22 mouse cellular contexts compared by ENCODE assay signal in genomic region chr3:108180514-108180913, GRCm38 (mm10). TPM values are rescaled to one million over a fixed set of nuclear protein-coding genes. Genes with fewer than 3 reads are reported as not detected.
DNase-seq lines count a peak whose midpoint lies in the region; ATAC-seq lines count a peak whose summit lies in the region.
"Had no signal": no experiment of that assay in that cellular context is flagged by ENCODE, and none has a peak within 500 bp of the region (broad histone marks: within the 10 kb centered on the region; RNA-seq: fewer than 3 reads in every experiment).

No protein-coding gene starts in this region.

- no peak overlapping the region for H3K4me3 ChIP-seq in forebrain, embryonic 11.5 days (ENCODE audit: low read depth, low read length)
- no peak overlapping the region for H3K4me3 ChIP-seq in forebrain, embryonic 15.5 days
- H3K4me3 ChIP-seq in intestine, embryonic 14.5 days (ENCODE audit: low read depth, low read length) = no peak overlapping the region
- no peak overlapping the region for H3K4me3 ChIP-seq in intestine, embryonic 16.5 days (ENCODE audit: low read length)
- H3K4me3 ChIP-seq in midbrain, embryonic 11.5 days (ENCODE audit: low read depth, low read length) = no peak overlapping the region
- H3K4me3 ChIP-seq in midbrain, embryonic 14.5 days (replicated peaks; ENCODE audit: low read depth, low read length) = no peak overlapping the region

- H3K27me3 ChIP-seq in forebrain, embryonic 11.5 days (ENCODE audit: control insufficient read depth, insufficient read depth, low read length) = 0 out of 2 replicates have a peak, but pooled peaks cover 3% of the 10 kb centered on the region
- no peaks in the 10 kb centered on the region for H3K27me3 ChIP-seq in forebrain, embryonic 15.5 days
- H3K27me3 ChIP-seq in intestine, embryonic 14.5 days (replicated peaks; ENCODE audit: control insufficient read depth, insufficient read depth, low read length) = 0 out of 2 replicates have a peak, but pooled peaks cover 4% of the 10 kb centered on the region
- H3K27me3 ChIP-seq in intestine, embryonic 16.5 days (replicated peaks; ENCODE audit: control insufficient read depth, insufficient read depth, low read length) = no peaks in the 10 kb centered on the region
- peaks cover 3% of the 10 kb centered on the region; the same call in 1 of the 2 replicates for H3K27me3 ChIP-seq in midbrain, embryonic 11.5 days (ENCODE audit: control insufficient read depth, insufficient read depth, low read length)
- no peaks in the 10 kb centered on the region for H3K27me3 ChIP-seq in midbrain, embryonic 14.5 days (ENCODE audit: control insufficient read depth, insufficient read depth, low read length)

- DNase-seq in forebrain, embryonic 11.5 days (ENCODE audit: low spot score) = peak; percentile 23
- peak; percentile 9 for DNase-seq in intestine, embryonic 14.5 days (ENCODE audit: low spot score)
- peak; percentile 77 for DNase-seq in midbrain, embryonic 11.5 days (ENCODE audit: low spot score, missing footprints)
- no peak for DNase-seq in midbrain, embryonic 14.5 days
- DNase-seq in Muller cell, postnatal 12 days (ENCODE audit: inconsistent ontology term) = peak; percentile 62
- no peak for DNase-seq in right cerebral cortex, postnatal 10 days (ENCODE audit: low spot score in 2 of 2)
- DNase-seq: adrenal gland, adult 2 months; adrenal gland, adult 8-10 months; adrenal gland, postnatal 10 days; adrenal gland, postnatal 14 days; adrenal gland, postnatal 25 days; adrenal gland, postnatal 36 days; B cell, adult 2 months; cerebellum, adult 11 months; cerebellum, adult 11-12 months; cerebellum, adult 18-20 months had no signal

- H3K27ac ChIP-seq in forebrain, embryonic 11.5 days (ENCODE audit: low read depth, low read length) = no peak overlapping the region
- H3K27ac ChIP-seq in forebrain, embryonic 15.5 days (replicated peaks) = no peak overlapping the region
- H3K27ac ChIP-seq in intestine, embryonic 14.5 days (ENCODE audit: low read depth) = no peak overlapping the region
- H3K27ac ChIP-seq in intestine, embryonic 16.5 days (ENCODE audit: low read length) = no peak overlapping the region
- no peak overlapping the region for H3K27ac ChIP-seq in midbrain, embryonic 11.5 days (ENCODE audit: low read depth, low read length)
- no peak overlapping the region for H3K27ac ChIP-seq in midbrain, embryonic 14.5 days (replicated peaks; ENCODE audit: low read depth, low read length)

- H3K36me3 ChIP-seq in forebrain, embryonic 11.5 days (ENCODE audit: control insufficient read depth, insufficient read depth, low read length) = no peaks in the 10 kb centered on the region
- no peaks in the 10 kb centered on the region for H3K36me3 ChIP-seq in forebrain, embryonic 15.5 days
- no peaks in the 10 kb centered on the region for H3K36me3 ChIP-seq in intestine, embryonic 14.5 days (ENCODE audit: control insufficient read depth, insufficient read depth, low read length)
- H3K36me3 ChIP-seq in intestine, embryonic 16.5 days (ENCODE audit: control insufficient read depth, insufficient read depth, low read length) = no peaks in the 10 kb centered on the region
- H3K36me3 ChIP-seq in midbrain, embryonic 11.5 days (ENCODE audit: control insufficient read depth, insufficient read depth, low read length) = no peaks in the 10 kb centered on the region
- H3K36me3 ChIP-seq in midbrain, embryonic 14.5 days (ENCODE audit: control insufficient read depth, insufficient read depth, low read length) = no peaks in the 10 kb centered on the region
- H3K36me3 ChIP-seq: G1E had no signal

- ATAC-seq in forebrain, embryonic 11.5 days (replicated peaks; ENCODE audit: low FRiP score) = no peak
- no peak for ATAC-seq in forebrain, embryonic 15.5 days (replicated peaks)
- ATAC-seq in intestine, embryonic 14.5 days (replicated peaks; ENCODE audit: low FRiP score, low TSS enrichment, low read depth) = no peak
- ATAC-seq in intestine, embryonic 16.5 days = no peak
- ATAC-seq in midbrain, embryonic 11.5 days (ENCODE audit: low FRiP score) = no peak
- ATAC-seq in midbrain, embryonic 14.5 days (ENCODE audit: low FRiP score, low TSS enrichment) = no peak
- ATAC-seq: activated CD4-positive, CD25-positive, alpha-beta regulatory T cell, adult 4 months; CD4-positive, CD25-positive, alpha-beta regulatory T cell, adult 4 months; Patski had no signal

- H3K4me1 ChIP-seq in forebrain, embryonic 11.5 days (replicated peaks; ENCODE audit: control insufficient read depth, insufficient read depth, low read length) = 0 out of 2 replicates have a peak, but pooled peaks cover 3% of the 10 kb centered on the region
- H3K4me1 ChIP-seq in forebrain, embryonic 15.5 days = peaks cover 5% of the 10 kb centered on the region
- H3K4me1 ChIP-seq in intestine, embryonic 14.5 days (replicated peaks; ENCODE audit: control insufficient read depth, insufficient read depth, low read length) = peaks cover 11% of the 10 kb centered on the region; the same call in 1 of the 2 replicates
- peaks cover 7% of the 10 kb centered on the region; the same call in 1 of the 2 replicates for H3K4me1 ChIP-seq in intestine, embryonic 16.5 days (ENCODE audit: control insufficient read depth, insufficient read depth, low read length)
- H3K4me1 ChIP-seq in midbrain, embryonic 11.5 days (ENCODE audit: control insufficient read depth, insufficient read depth, low read length) = 0 out of 2 replicates have a peak, but pooled peaks cover 2% of the 10 kb centered on the region
- peaks cover 3% of the 10 kb centered on the region; the same call in 1 of the 2 replicates for H3K4me1 ChIP-seq in midbrain, embryonic 14.5 days (ENCODE audit: control insufficient read depth, insufficient read depth, low read length)

- WGBS in forebrain, embryonic 11.5 days = 32% methylated on average over 2 of the region's 2 CpGs
- 19% methylated on average over 2 of the region's 2 CpGs for WGBS in forebrain, embryonic 15.5 days
- WGBS in intestine, embryonic 14.5 days = 53% methylated on average over 2 of the region's 2 CpGs
- WGBS in intestine, embryonic 16.5 days = 51% methylated on average over 2 of the region's 2 CpGs
- 62% methylated on average over 2 of the region's 2 CpGs for WGBS in midbrain, embryonic 11.5 days
- 49% methylated on average over 2 of the region's 2 CpGs for WGBS in midbrain, embryonic 14.5 days

- no peak overlapping the region for H3K4me2 ChIP-seq in forebrain, embryonic 11.5 days (ENCODE audit: low read depth, low read length, severe bottlenecking)
- no peak overlapping the region for H3K4me2 ChIP-seq in forebrain, embryonic 15.5 days (replicated peaks)
- no peak overlapping the region for H3K4me2 ChIP-seq in intestine, embryonic 14.5 days (ENCODE audit: low read length)
- no peak overlapping the region for H3K4me2 ChIP-seq in intestine, embryonic 16.5 days (ENCODE audit: low read depth, low read length)
- H3K4me2 ChIP-seq in midbrain, embryonic 11.5 days = no peak overlapping the region
- H3K4me2 ChIP-seq in midbrain, embryonic 14.5 days (ENCODE audit: low read length) = no peak overlapping the region

- no peak overlapping the region for H3K9ac ChIP-seq in forebrain, embryonic 11.5 days (ENCODE audit: low read length)
- no peak overlapping the region for H3K9ac ChIP-seq in forebrain, embryonic 15.5 days (replicated peaks)
- no peak overlapping the region for H3K9ac ChIP-seq in intestine, embryonic 14.5 days (ENCODE audit: low read length)
- H3K9ac ChIP-seq in intestine, embryonic 16.5 days (ENCODE audit: low read depth, low read length) = no peak overlapping the region
- H3K9ac ChIP-seq in midbrain, embryonic 11.5 days (ENCODE audit: low read length) = no peak overlapping the region
- H3K9ac ChIP-seq in midbrain, embryonic 14.5 days (replicated peaks; ENCODE audit: low read length) = no peak overlapping the region

- no peaks in the 10 kb centered on the region for H3K9me3 ChIP-seq in forebrain, embryonic 11.5 days (ENCODE audit: control insufficient read depth, low read length)
- H3K9me3 ChIP-seq in forebrain, embryonic 15.5 days = no peaks in the 10 kb centered on the region
- no peaks in the 10 kb centered on the region for H3K9me3 ChIP-seq in intestine, embryonic 14.5 days (ENCODE audit: control insufficient read depth, low read length)
- no peaks in the 10 kb centered on the region for H3K9me3 ChIP-seq in intestine, embryonic 16.5 days (ENCODE audit: control insufficient read depth, low read length)
- H3K9me3 ChIP-seq in midbrain, embryonic 11.5 days (ENCODE audit: control insufficient read depth, low read length) = no peaks in the 10 kb centered on the region
- H3K9me3 ChIP-seq in midbrain, embryonic 14.5 days (ENCODE audit: control insufficient read depth, low read length) = no peaks in the 10 kb centered on the region
- H3K9me3 ChIP-seq: G1E had no signal

RNA-seq across cellular contexts. Expression of gene Amigo1, which starts 5.6 kb away (rescaled TPM):
- polyA plus RNA-seq in forebrain, embryonic 11.5 days (2014; fragmentation: Nextera tagmentation; extraction: Ambion mirVana) = 4.2 and 5.2 TPM in 2 replicates
- polyA plus RNA-seq in forebrain, embryonic 15.5 days (2015; fragmentation: Nextera tagmentation; extraction: Ambion mirVana) = 9.9 and 11.7 TPM in 2 replicates
- 3.0 and 3.5 TPM in 2 replicates for polyA plus RNA-seq in intestine, embryonic 14.5 days (2014; fragmentation: Nextera tagmentation; extraction: Ambion mirVana)
- polyA plus RNA-seq in intestine, embryonic 16.5 days (2015; fragmentation: Nextera tagmentation; extraction: Ambion mirVana) = 2.2 and 2.5 TPM in 2 replicates
- 4.2 and 4.3 TPM in 2 replicates for polyA plus RNA-seq in midbrain, embryonic 11.5 days (2014; fragmentation: Nextera tagmentation; extraction: Ambion mirVana)
- 10.2 and 10.3 TPM in 2 replicates for polyA plus RNA-seq in midbrain, embryonic 14.5 days (2014; fragmentation: Nextera tagmentation; extraction: Ambion mirVana)

RNA-seq across cellular contexts. Expression of gene Cyb561d1, which starts 20.5 kb away (rescaled TPM):
- polyA plus RNA-seq in forebrain, embryonic 11.5 days (2014; fragmentation: Nextera tagmentation; extraction: Ambion mirVana) = 3.1 and 3.2 TPM in 2 replicates
- polyA plus RNA-seq in forebrain, embryonic 15.5 days (2015; fragmentation: Nextera tagmentation; extraction: Ambion mirVana) = 4.4 and 4.5 TPM in 2 replicates
- polyA plus RNA-seq in intestine, embryonic 14.5 days (2014; fragmentation: Nextera tagmentation; extraction: Ambion mirVana) = 2.3 and 2.6 TPM in 2 replicates
- 4.2 and 4.7 TPM in 2 replicates for polyA plus RNA-seq in intestine, embryonic 16.5 days (2015; fragmentation: Nextera tagmentation; extraction: Ambion mirVana)
- 2.3 and 3.0 TPM in 2 replicates for polyA plus RNA-seq in midbrain, embryonic 11.5 days (2014; fragmentation: Nextera tagmentation; extraction: Ambion mirVana)
- 2.7 and 4.3 TPM in 2 replicates for polyA plus RNA-seq in midbrain, embryonic 14.5 days (2014; fragmentation: Nextera tagmentation; extraction: Ambion mirVana)

RNA-seq across cellular contexts. Expression of gene Gpr61, which starts 25.8 kb away (rescaled TPM):
- polyA plus RNA-seq in forebrain, embryonic 11.5 days (2014; fragmentation: Nextera tagmentation; extraction: Ambion mirVana) = 0.25 and 0.32 TPM in 2 replicates
- polyA plus RNA-seq in forebrain, embryonic 15.5 days (2015; fragmentation: Nextera tagmentation; extraction: Ambion mirVana) = 1.9 and 2.2 TPM in 2 replicates
- polyA plus RNA-seq in intestine, embryonic 14.5 days (2014; fragmentation: Nextera tagmentation; extraction: Ambion mirVana) = 0.04 and 0.26 TPM in 2 replicates
- 0.11 and 0.13 TPM in 2 replicates for polyA plus RNA-seq in intestine, embryonic 16.5 days (2015; fragmentation: Nextera tagmentation; extraction: Ambion mirVana)
- 0.19 and 0.40 TPM in 2 replicates for polyA plus RNA-seq in midbrain, embryonic 11.5 days (2014; fragmentation: Nextera tagmentation; extraction: Ambion mirVana)
- 1.4 and 2.6 TPM in 2 replicates for polyA plus RNA-seq in midbrain, embryonic 14.5 days (2014; fragmentation: Nextera tagmentation; extraction: Ambion mirVana)
- polyA plus RNA-seq: activated CD4-positive, CD25-positive, alpha-beta regulatory T cell, adult 4 months; G1E had no signal

RNA-seq across cellular contexts. Expression of gene Atxn7l2, which starts 30.2 kb away (rescaled TPM):
- 22.3 and 24.3 TPM in 2 replicates for polyA plus RNA-seq in forebrain, embryonic 11.5 days (2014; fragmentation: Nextera tagmentation; extraction: Ambion mirVana)
- polyA plus RNA-seq in forebrain, embryonic 15.5 days (2015; fragmentation: Nextera tagmentation; extraction: Ambion mirVana) = 32.5 and 33.6 TPM in 2 replicates
- polyA plus RNA-seq in intestine, embryonic 14.5 days (2014; fragmentation: Nextera tagmentation; extraction: Ambion mirVana) = 15.3 and 15.5 TPM in 2 replicates
- 9.7 and 10.5 TPM in 2 replicates for polyA plus RNA-seq in intestine, embryonic 16.5 days (2015; fragmentation: Nextera tagmentation; extraction: Ambion mirVana)
- 16.9 and 18.3 TPM in 2 replicates for polyA plus RNA-seq in midbrain, embryonic 11.5 days (2014; fragmentation: Nextera tagmentation; extraction: Ambion mirVana)
- polyA plus RNA-seq in midbrain, embryonic 14.5 days (2014; fragmentation: Nextera tagmentation; extraction: Ambion mirVana) = 26.5 and 27.9 TPM in 2 replicates

RNA-seq across cellular contexts. Expression of gene Gnai3, which starts 34.6 kb away (rescaled TPM):
- 210 and 213 TPM in 2 replicates for polyA plus RNA-seq in forebrain, embryonic 11.5 days (2014; fragmentation: Nextera tagmentation; extraction: Ambion mirVana)
- polyA plus RNA-seq in forebrain, embryonic 15.5 days (2015; fragmentation: Nextera tagmentation; extraction: Ambion mirVana) = 165 and 168 TPM in 2 replicates
- 171 and 182 TPM in 2 replicates for polyA plus RNA-seq in intestine, embryonic 14.5 days (2014; fragmentation: Nextera tagmentation; extraction: Ambion mirVana)
- polyA plus RNA-seq in intestine, embryonic 16.5 days (2015; fragmentation: Nextera tagmentation; extraction: Ambion mirVana) = 168 and 170 TPM in 2 replicates
- 217 and 240 TPM in 2 replicates for polyA plus RNA-seq in midbrain, embryonic 11.5 days (2014; fragmentation: Nextera tagmentation; extraction: Ambion mirVana)
- polyA plus RNA-seq in midbrain, embryonic 14.5 days (2014; fragmentation: Nextera tagmentation; extraction: Ambion mirVana) = 107 and 150 TPM in 2 replicates

Comparison
In these comparisons a context has a peak if more than half of its experiments do, and no peak if none do; other contexts are left out.
1. DNase-seq: peak in forebrain, embryonic 11.5 days (single experiment), intestine, embryonic 14.5 days (single experiment), midbrain, embryonic 11.5 days (single experiment) and Muller cell, postnatal 12 days (single experiment); none in midbrain, embryonic 14.5 days (single experiment) and right cerebral cortex, postnatal 10 days (0 of 2).